Mouse (Mus musculus) kidney, adult 2 months (tissue): Measurements from ENCODE around the gene Dab1.

Experiments used
- CTCF ChIP-seq: fragments of 200-500 bp; conservative IDR thresholded peaks from 2 replicates; pipeline ENCODE4 v1.5.1; 2011; ENCODE audit warnings: low read depth, mild to moderate bottlenecking, control low read depth, low read length, moderate library complexity, mixed read lengths; ENCODE audit not compliant: insufficient read depth, insufficient read length
- POLR2A ChIP-seq: fragments of 200-500 bp; IDR thresholded peaks from one replicate; pipeline ENCODE4 v1.6.1; 2011; ENCODE audit warnings: low read depth, low read length, control low read depth

DNA sequence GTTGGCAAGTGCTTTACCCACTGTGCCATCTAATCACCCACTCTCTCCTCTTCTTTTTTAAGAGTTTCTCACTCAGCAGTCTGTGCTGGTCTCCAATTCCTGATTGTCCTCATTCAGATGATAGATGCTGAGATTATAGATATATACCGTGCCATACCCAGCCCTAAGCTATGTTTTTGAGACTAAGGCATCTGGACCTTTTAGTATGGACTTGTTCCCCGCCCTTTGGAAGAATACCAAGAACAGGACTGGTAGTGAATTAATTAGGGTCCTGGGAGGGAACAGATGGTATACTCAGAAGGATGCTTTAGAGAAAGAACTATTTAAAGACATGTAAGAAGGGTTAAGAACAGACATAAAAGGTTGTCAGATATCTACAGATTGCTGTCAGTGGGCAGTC is 268.9 kb downstream of the Dab1 start:
- no peak for TF ChIP-seq CTCF
- no peak for TF ChIP-seq POLR2A
